Mouse (Mus musculus): ENCODE data around the gene Tra2b. TPM values are rescaled to one million over a fixed set of nuclear protein-coding genes. Genes with fewer than 3 reads are reported as not detected.

Tra2b gene
- polyA plus RNA-seq, 1 experiment from 2014 or later, result 474 TPM

DNA sequence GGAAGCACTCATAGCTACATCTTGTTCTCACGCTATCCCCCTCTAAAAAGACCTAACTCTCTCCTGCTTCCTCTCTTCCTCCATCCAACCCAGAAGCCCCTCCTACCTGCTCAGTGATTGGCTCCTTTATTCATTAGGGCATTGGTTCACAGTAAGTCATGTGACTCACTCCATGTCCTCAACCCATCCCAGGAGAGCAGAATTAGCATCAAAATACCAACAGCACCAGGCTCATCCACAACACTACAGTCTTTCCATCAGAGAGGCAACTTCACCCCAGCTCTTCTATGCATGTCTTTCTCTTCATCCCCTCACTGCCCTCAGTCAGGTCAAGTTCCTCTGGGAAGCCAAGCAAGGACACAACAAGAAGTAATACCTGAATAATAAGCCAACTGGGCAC is 65.3 kb downstream of the Tra2b start:
- H3K4me1 ChIP-seq (replicated peaks), result no peaks in the 10 kb centered on the region
- H3K4me3 ChIP-seq (replicated peaks), result no peak overlapping the region
- no peaks in the 10 kb centered on the region for H3K36me3 ChIP-seq
- no peak overlapping the region for H3K9ac ChIP-seq (replicated peaks)
- H3K27me3 ChIP-seq, result no peaks in the 10 kb centered on the region
- WGBS, result 60% methylated on average over 1 of the region's 1 CpGs
- no peak overlapping the region for H3K27ac ChIP-seq
- H3K4me2 ChIP-seq, result no peak overlapping the region
- H3K9me3 ChIP-seq, result no peaks in the 10 kb centered on the region
- no peak for ATAC-seq (ENCODE audit: insufficient number of reproducible peaks, insufficient read depth, low FRiP score, low TSS enrichment, low read depth)

Other genes starting within 250 kb of the Tra2b start
- 144 and 157 TPM in 2 replicates for gene Igf2bp2, start 102.7 kb downstream of the Tra2b start, polyA plus RNA-seq (2016; fragmentation: Nextera tagmentation; extraction: Ambion mirVana)
- gene Etv5, start 173.7 kb upstream of the Tra2b start, polyA plus RNA-seq (2016; fragmentation: Nextera tagmentation; extraction: Ambion mirVana), result 37.6 and 44.2 TPM in 2 replicates

Measured in limb, embryonic 12.5 days (tissue).